Mouse (Mus musculus) mouse embryonic stem cell (cell line): ENCODE measurements around the gene Ttc21a.
"Not testable (repeated sequence)": the region's sequence is repeated elsewhere in the genome, so short reads cannot be mapped to it uniquely, and the experiment has no call there.

Experiments used
- in situ Hi-C, 2 experiments: fragments of 300-500 bp; cut with MboI; formaldehyde crosslinking; loops; 1 replicate in 1 of 2; 3 replicates in 1 of 2; pipeline ENCODE4 v1.14.3; 2019 to 2020; ENCODE audit warnings: low sequenced_read_pairs in 2 of 2, low pct_unique_long_range_greater_than_20kb in 1 of 2, mixed read lengths in 1 of 2; ENCODE audit not compliant: unreplicated experiment in 1 of 2

Ttc21a gene

GRCm38 (mm10) chr9:120010781-120011511, 73.5 kb downstream of the Ttc21a start:
- in situ Hi-C loops = no loop called here

- in situ Hi-C loops = no loop called here
These were observed 74.1 kb downstream of the Ttc21a start for GRCm38 (mm10) chr9:120011533-120011932.

- in situ Hi-C loops = not testable (repeated sequence)
These were observed 74.8 kb downstream of the Ttc21a start for GRCm38 (mm10) chr9:120012161-120012560.

GRCm38 (mm10) chr9:120012781-120013180, 75.4 kb downstream of the Ttc21a start:
- in situ Hi-C loops = no loop called here

DNA sequence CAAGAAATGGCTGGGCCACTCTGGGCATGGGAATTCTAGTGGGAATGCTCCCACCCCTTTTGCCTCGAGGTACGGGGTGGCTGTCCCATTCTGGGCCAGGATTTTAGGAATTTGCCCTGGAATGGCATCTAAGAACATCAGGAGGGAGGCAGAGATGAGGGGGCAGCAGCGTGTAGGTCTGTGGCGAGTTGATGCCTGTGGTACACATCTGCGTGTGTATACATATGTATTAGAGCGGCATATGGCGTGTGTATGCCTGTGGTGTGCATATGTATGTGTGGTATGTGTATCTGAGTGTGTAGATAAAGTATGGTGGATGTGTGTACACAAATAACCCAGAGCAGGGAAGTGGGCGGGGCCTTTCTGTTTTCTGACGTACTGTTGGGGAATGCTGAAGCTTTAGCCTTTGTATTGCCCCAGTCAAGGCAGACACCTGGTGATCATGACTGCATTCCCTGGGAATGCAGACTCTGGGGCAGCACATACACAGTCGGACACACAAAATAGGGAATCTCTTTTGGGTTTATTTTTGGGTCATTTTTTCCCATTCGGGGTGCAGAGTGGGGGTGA, 75.9 kb downstream of the Ttc21a start:
- in situ Hi-C loops = no loop called here

- in situ Hi-C loops = no loop called here
These were observed 77.4 kb downstream of the Ttc21a start for GRCm38 (mm10) chr9:120014828-120015227.

GRCm38 (mm10) chr9:120016956-120017355, 79.5 kb downstream of the Ttc21a start:
- in situ Hi-C loops = no loop called here
